Mouse (Mus musculus) spleen, adult 2 months (tissue): ENCODE data around the gene Limch1. TPM values are rescaled to one million over a fixed set of nuclear protein-coding genes. Genes with fewer than 3 reads are reported as not detected.
A peak's percentile ranks its signal among the peaks of the same experiment; 100 is the strongest.

Source experiments
- DNase-seq, 2 experiments: peaks; one replicate each; pipeline versions ENCODE4 v3.0.0 to v3.0.0-alpha.2; 2012 to 2021; ENCODE audit warnings: low spot score in 2 of 2, low read depth in 1 of 2
- H3K27ac ChIP-seq: fragments of 200-500 bp; 2 replicates; pipeline ENCODE4 v1.5.1; 2012; ENCODE audit warnings: low read length, inconsistent platforms; ENCODE audit not compliant: insufficient read depth
- H3K27me3 ChIP-seq: fragments of 200-500 bp; 2 replicates; pipeline ENCODE4 v1.6.1; 2012; ENCODE audit warnings: mild to moderate bottlenecking, moderate library complexity, low read length, inconsistent platforms; ENCODE audit not compliant: control insufficient read depth, insufficient read depth
- H3K36me3 ChIP-seq: fragments of 200-500 bp; 2 replicates; pipeline ENCODE4 v1.6.1; 2012; ENCODE audit warnings: mild to moderate bottlenecking, low read length, inconsistent platforms; ENCODE audit not compliant: control insufficient read depth, insufficient read depth
- H3K4me1 ChIP-seq: fragments of 200-500 bp; 2 replicates; pipeline ENCODE4 v1.6.1; 2011; ENCODE audit warnings: inconsistent platforms; ENCODE audit not compliant: control insufficient read depth, insufficient read depth, insufficient read length
- H3K4me3 ChIP-seq: fragments of 200-500 bp; 2 replicates; pipeline ENCODE4 v1.5.1; 2011; ENCODE audit warnings: mild to moderate bottlenecking, inconsistent platforms; ENCODE audit not compliant: insufficient read depth, insufficient read length; ENCODE audit errors: extremely low read depth
- CTCF ChIP-seq: fragments of 200-500 bp; IDR thresholded peaks from 2 replicates; pipeline ENCODE4 v1.5.1; 2011; ENCODE audit warnings: mild to moderate bottlenecking, inconsistent platforms; ENCODE audit not compliant: insufficient read depth, insufficient read length, insufficient replicate concordance; ENCODE audit errors: extremely low read depth
- POLR2A ChIP-seq: fragments of 200-500 bp; IDR thresholded peaks from 2 replicates; pipeline ENCODE4 v1.6.1; 2011; ENCODE audit warnings: low read depth, low read length, inconsistent platforms
- WGBS: fragments of 180-500 bp; shearing (Covaris S2); methylation state at CpG from one replicate; pipeline ENCODE4 v1.1.7; 2018; 5-methylcytosine and 5-hydroxymethylcytosine counted together
- polyA plus RNA-seq: library from polyadenylated mRNA; depleted of rRNA; stranded (reverse); fragments of >200 nt; gene quantifications from 2 replicates; pipeline ENCODE4 v1.2.3, GENCODE M21; 2012

The Limch1 gene
- polyA plus RNA-seq, 1 experiment, result 7.1 TPM

- no peak overlapping the region for H3K27ac ChIP-seq
- no peak for DNase-seq
- H3K4me1 ChIP-seq, result no peaks in the 10 kb centered on the region
- H3K27me3 ChIP-seq, result no peaks in the 10 kb centered on the region
- TF ChIP-seq CTCF, result no peak
- TF ChIP-seq POLR2A, result no peak
- H3K4me3 ChIP-seq, result no peak overlapping the region
- H3K36me3 ChIP-seq, result no peaks in the 10 kb centered on the region
- 56% methylated on average over 9 of the region's 9 CpGs for WGBS
Measured at GRCm38 (mm10) chr5:67043932-67044331, 298.3 kb downstream of the Limch1 start.

- H3K27ac ChIP-seq, result no peak overlapping the region
- H3K27me3 ChIP-seq, result no peaks in the 10 kb centered on the region
- H3K4me3 ChIP-seq, result no peak overlapping the region
- H3K4me1 ChIP-seq, result no peaks in the 10 kb centered on the region
- no peak for DNase-seq
- 21% methylated on average over 4 of the region's 4 CpGs for WGBS
- TF ChIP-seq POLR2A, result no peak
- TF ChIP-seq CTCF, result peak; percentile 56; the same call in 1 of the 2 replicates
- no peaks in the 10 kb centered on the region for H3K36me3 ChIP-seq
Measured at GRCm38 (mm10) chr5:67048003-67048402, 302.4 kb downstream of the Limch1 start.

GRCm38 (mm10) chr5:67057803-67058202, 312.2 kb downstream of the Limch1 start:
- no peak for TF ChIP-seq CTCF
- no peak for TF ChIP-seq POLR2A
- no peak for DNase-seq
- H3K4me3 ChIP-seq, result no peak overlapping the region
- no peaks in the 10 kb centered on the region for H3K4me1 ChIP-seq
- 76% methylated on average over 6 of the region's 6 CpGs for WGBS
- H3K27me3 ChIP-seq, result no peaks in the 10 kb centered on the region
- no peaks in the 10 kb centered on the region for H3K36me3 ChIP-seq
- no peak overlapping the region for H3K27ac ChIP-seq

- no peaks in the 10 kb centered on the region for H3K36me3 ChIP-seq
- no peaks in the 10 kb centered on the region for H3K4me1 ChIP-seq
- DNase-seq, result no peak
- no peak overlapping the region for H3K27ac ChIP-seq
- H3K27me3 ChIP-seq, result no peaks in the 10 kb centered on the region
- no peak overlapping the region for H3K4me3 ChIP-seq
- TF ChIP-seq CTCF (no peak), POLR2A (no peak)
- WGBS, result 14% methylated on average over 4 of the region's 4 CpGs
Measured at GRCm38 (mm10) chr5:67060519-67060918, 314.9 kb downstream of the Limch1 start.

- no peak for DNase-seq
- TF ChIP-seq POLR2A (no peak), CTCF (no peak)
- WGBS, result 54% methylated on average over 9 of the region's 9 CpGs
- Histone ChIP-seq H3K4me3 (no peak overlapping the region), H3K27ac (no peak overlapping the region), H3K36me3 (no peaks in the 10 kb centered on the region), H3K4me1 (no peaks in the 10 kb centered on the region), H3K27me3 (no peaks in the 10 kb centered on the region; the same call in 1 of the 2 replicates)
Measured at GRCm38 (mm10) chr5:67063596-67063995, 318.0 kb downstream of the Limch1 start.

GRCm38 (mm10) chr5:67083117-67083516, 337.5 kb downstream of the Limch1 start:
- Histone ChIP-seq H3K27ac (no peak overlapping the region), H3K27me3 (no peaks in the 10 kb centered on the region), H3K36me3 (no peaks in the 10 kb centered on the region), H3K4me1 (no peaks in the 10 kb centered on the region), H3K4me3 (no peak overlapping the region)
- 60% methylated on average over 6 of the region's 6 CpGs for WGBS
- DNase-seq, result no peak
- no peak for TF ChIP-seq POLR2A
- TF ChIP-seq CTCF, result no peak

- Histone ChIP-seq H3K4me3 (no peak overlapping the region), H3K36me3 (no peaks in the 10 kb centered on the region), H3K27me3 (peaks cover 7% of the 10 kb centered on the region), H3K4me1 (no peaks in the 10 kb centered on the region), H3K27ac (no peak overlapping the region)
- no peak for DNase-seq
- TF ChIP-seq POLR2A, result no peak
- no peak for TF ChIP-seq CTCF
- 26% methylated on average over 5 of the region's 5 CpGs for WGBS
Measured at GRCm38 (mm10) chr5:67090856-67091255, 345.2 kb downstream of the Limch1 start.
